Mouse (Mus musculus) C2C12 (cell line): ENCODE measurements at regions not wholly inside any gene's neighbourhood (a gene's known extent, or its start where the extent isn't known, plus 50 kb on each side); places are given as distances from the start of the nearest gene placed in this dataset.

Experiments used
- CEBPB ChIP-seq: IDR thresholded peaks from one replicate; pipeline ENCODE4 v1.6.1; 2011; ENCODE audit warnings: low read depth, mild to moderate bottlenecking, control low read depth, moderate library complexity
- CTCF ChIP-seq: IDR thresholded peaks from one replicate; pipeline ENCODE4 v1.5.1; 2011; ENCODE audit not compliant: control insufficient read depth, insufficient read depth, insufficient read length
- MAX ChIP-seq: IDR thresholded peaks from one replicate; pipeline ENCODE4 v1.6.1; 2011; ENCODE audit warnings: mild to moderate bottlenecking, control low read depth
- MYOG ChIP-seq: IDR thresholded peaks from one replicate; pipeline ENCODE4 v1.6.1; 2011; ENCODE audit not compliant: control insufficient read depth, insufficient read length; ENCODE audit errors: extremely low read depth

GRCm38 (mm10) chr2:166439847-166440775 is 273.5 kb downstream of the Prex1 start:
- TF ChIP-seq CTCF (no peak), MAX (no peak), MYOG (no peak), CEBPB (no peak)
